Mouse (Mus musculus): ENCODE measurements at regions not wholly inside any gene's neighbourhood (a gene's known extent, or its start where the extent isn't known, plus 50 kb on each side); places are given as distances from the start of the nearest gene placed in this dataset.

DNA sequence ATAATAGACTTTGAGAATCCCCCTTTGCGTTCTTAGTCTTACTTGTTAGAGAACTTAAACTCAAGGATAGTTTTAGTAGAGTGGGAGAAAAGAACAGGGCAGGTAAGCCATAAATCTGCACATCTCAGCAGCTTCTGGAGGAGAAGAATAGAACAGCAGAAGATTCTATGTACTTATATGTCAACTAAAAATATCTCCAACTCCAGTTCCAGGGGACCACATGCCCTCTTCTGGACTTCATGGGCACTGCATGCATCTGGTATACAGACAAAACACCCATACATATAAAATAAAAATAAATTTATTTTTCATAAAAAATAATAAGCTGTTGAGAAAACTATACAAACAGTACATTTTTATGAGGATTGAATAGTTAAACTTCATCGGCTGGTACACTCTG, 196.4 kb downstream of the Mettl4 start:
- DNase-seq (ENCODE audit: low spot score in 2 of 2): peak in 1 of 2 experiments; percentile 7

DNA sequence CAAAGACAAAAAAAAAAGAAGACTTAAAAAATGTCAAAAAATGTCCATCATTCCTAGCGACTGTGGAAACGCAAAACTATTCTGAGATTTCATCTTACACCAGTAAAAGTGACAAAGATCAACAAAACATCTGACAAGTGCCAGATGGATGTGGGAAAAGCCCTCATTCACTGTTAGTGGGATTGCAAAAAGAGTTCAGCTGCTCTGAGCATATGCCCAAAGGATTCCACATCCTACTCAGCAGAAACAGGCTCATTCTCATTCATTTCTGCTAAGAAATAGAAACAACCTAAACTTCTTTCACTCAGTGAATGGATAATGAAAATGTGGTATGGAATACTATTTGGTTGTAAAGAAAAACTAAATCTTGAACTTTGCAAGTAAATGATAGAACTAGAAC, 221.1 kb downstream of the Mettl4 start:
- DNase-seq (ENCODE audit: low spot score in 2 of 2): no peak

All from frontal cortex, postnatal 14 days (tissue).